Mouse (Mus musculus) skeletal muscle tissue, postnatal 0 days (tissue): ENCODE results near the gene Gm44. TPM values are rescaled to one million over a fixed set of nuclear protein-coding genes. Genes with fewer than 3 reads are reported as not detected.

Experiments
- polyA plus RNA-seq: library from polyadenylated mRNA; unstranded; fragments of >200 nt; fragmentation: Nextera tagmentation; extraction: Ambion mirVana; gene quantifications from 2 replicates; pipeline ENCODE4 v1.2.1, GENCODE M21; 2015

The Gm44 gene
- polyA plus RNA-seq, result not detected in 2 replicates

DNA sequence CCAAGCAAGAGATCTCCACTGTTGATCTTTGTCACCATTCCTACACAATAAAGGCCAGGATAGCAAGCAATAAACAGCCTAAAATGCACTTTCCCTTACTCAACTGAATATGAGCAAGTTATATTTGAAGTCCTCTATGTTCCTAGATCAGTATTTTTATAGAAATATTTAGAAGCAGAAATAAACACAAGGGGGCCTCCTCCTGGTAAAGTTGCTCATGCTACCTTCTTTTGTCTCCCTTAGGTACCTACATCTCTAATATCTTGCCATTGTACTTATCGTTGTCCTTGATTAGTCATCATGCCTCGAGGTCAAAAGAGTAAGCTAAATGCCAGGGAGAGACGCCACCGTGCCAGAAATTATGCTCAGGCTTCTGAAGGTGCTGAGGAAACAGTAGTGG is at the start of gene Gm44:
Gm44 (plus strand) TSS at position 301 of the 400 bp plus-strand sequence.

